Mouse (Mus musculus): Measurements from ENCODE around the gene Ethe1. TPM values are rescaled to one million over a fixed set of nuclear protein-coding genes. Genes with fewer than 3 reads are reported as not detected.

Ethe1 gene
- polyA plus RNA-seq, 1 experiment from 2014 or later: 23.2 TPM

- no peak overlapping the region for H3K9ac ChIP-seq (ENCODE audit: low read length)
- peaks cover 7% of the 10 kb centered on the region; the same call in 1 of the 2 replicates for H3K4me1 ChIP-seq (ENCODE audit: control insufficient read depth, insufficient read depth, low read length)
- no peaks in the 10 kb centered on the region for H3K9me3 ChIP-seq (replicated peaks; ENCODE audit: control insufficient read depth, low read length)
- DNase-seq (ENCODE audit: low spot score): no peak
- no peak overlapping the region for H3K4me3 ChIP-seq (ENCODE audit: low read depth, low read length)
- H3K4me2 ChIP-seq (ENCODE audit: low read length): no peak overlapping the region
- WGBS: 91% methylated on average over 13 of the region's 13 CpGs
- H3K27ac ChIP-seq (ENCODE audit: low read depth, low read length): no peak overlapping the region
- no peaks in the 10 kb centered on the region for H3K36me3 ChIP-seq (ENCODE audit: control insufficient read depth, insufficient read depth, low read length)
- no peak for ATAC-seq
- peaks cover 13% of the 10 kb centered on the region for H3K27me3 ChIP-seq (replicated peaks; ENCODE audit: control insufficient read depth, insufficient read depth, low read length)
Observed at GRCm38 (mm10) chr7:24588336-24588735, 993 bp downstream of the Ethe1 start.

DNA sequence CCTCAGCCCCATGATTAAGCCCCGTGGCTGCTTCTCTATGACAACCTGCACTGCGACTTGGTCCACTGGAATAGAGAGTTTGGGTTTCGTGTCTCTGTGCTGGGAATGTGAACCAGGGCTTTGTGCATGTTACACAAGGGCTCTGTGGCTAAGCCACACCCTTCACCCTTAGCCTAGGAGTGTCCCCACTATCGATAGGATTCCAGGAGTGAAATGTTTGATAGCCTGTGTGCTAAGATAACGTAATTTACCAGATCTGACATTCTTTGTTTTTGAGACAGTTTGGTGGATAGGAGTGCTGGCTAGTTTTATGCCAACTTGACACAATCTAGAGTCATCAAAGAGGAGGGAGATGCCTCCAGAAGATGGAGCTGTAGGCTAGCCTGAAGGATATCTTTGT lies 4.4 kb downstream of the Ethe1 start:
- Histone ChIP-seq H3K9ac (ENCODE audit: low read length) (no peak overlapping the region), H3K27ac (ENCODE audit: low read depth, low read length) (no peak overlapping the region), H3K27me3 (replicated peaks; ENCODE audit: control insufficient read depth, insufficient read depth, low read length) (peaks cover under 1% of the 10 kb centered on the region; the same call in 1 of the 2 replicates), H3K4me2 (ENCODE audit: low read length) (no peak overlapping the region), H3K4me1 (ENCODE audit: control insufficient read depth, insufficient read depth, low read length) (peaks cover 12% of the 10 kb centered on the region; the same call in 1 of the 2 replicates), H3K4me3 (ENCODE audit: low read depth, low read length) (no peak overlapping the region), H3K9me3 (replicated peaks; ENCODE audit: control insufficient read depth, low read length) (no peaks in the 10 kb centered on the region), H3K36me3 (ENCODE audit: control insufficient read depth, insufficient read depth, low read length) (no peaks in the 10 kb centered on the region)
- ATAC-seq: no peak
- no peak for DNase-seq (ENCODE audit: low spot score)
- 74% methylated on average over 5 of the region's 5 CpGs for WGBS

GRCm38 (mm10) chr7:24592163-24592562 lies 4.8 kb downstream of the Ethe1 start:
- H3K4me3 ChIP-seq (ENCODE audit: low read depth, low read length): no peak overlapping the region
- H3K36me3 ChIP-seq (ENCODE audit: control insufficient read depth, insufficient read depth, low read length): no peaks in the 10 kb centered on the region
- 61% methylated on average over 4 of the region's 4 CpGs for WGBS
- ATAC-seq: no peak
- H3K9me3 ChIP-seq (replicated peaks; ENCODE audit: control insufficient read depth, low read length): no peaks in the 10 kb centered on the region
- DNase-seq (ENCODE audit: low spot score): no peak
- H3K4me2 ChIP-seq (ENCODE audit: low read length): no peak overlapping the region
- H3K27ac ChIP-seq (ENCODE audit: low read depth, low read length): no peak overlapping the region
- H3K4me1 ChIP-seq (ENCODE audit: control insufficient read depth, insufficient read depth, low read length): peaks cover 12% of the 10 kb centered on the region; the same call in 1 of the 2 replicates
- no peaks in the 10 kb centered on the region for H3K27me3 ChIP-seq (replicated peaks; ENCODE audit: control insufficient read depth, insufficient read depth, low read length)
- no peak overlapping the region for H3K9ac ChIP-seq (ENCODE audit: low read length)

DNA sequence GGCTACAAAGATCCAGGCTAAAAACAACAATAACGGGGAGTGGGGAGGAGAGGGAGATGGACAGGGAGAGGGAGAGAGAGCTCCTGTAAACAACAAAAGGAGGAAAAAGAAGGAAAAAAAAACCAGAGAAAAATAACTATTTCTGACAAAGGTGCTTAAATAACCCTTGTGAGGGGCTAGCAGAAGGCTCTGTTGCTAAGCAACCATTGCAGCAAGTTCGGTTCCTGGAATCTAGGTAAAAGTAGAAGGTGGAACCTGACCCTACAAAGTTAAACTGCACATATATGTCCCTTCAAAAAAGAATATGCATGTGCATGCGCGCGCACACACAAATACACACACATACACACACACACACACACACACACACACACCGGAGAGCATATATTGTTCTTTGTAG lies 5.4 kb downstream of the Ethe1 start:
- ATAC-seq (no peak), DNase-seq (ENCODE audit: low spot score) (no peak)
- no peaks in the 10 kb centered on the region for H3K36me3 ChIP-seq (ENCODE audit: control insufficient read depth, insufficient read depth, low read length)
- 79% methylated on average over 6 of the region's 6 CpGs for WGBS
- H3K4me1 ChIP-seq (ENCODE audit: control insufficient read depth, insufficient read depth, low read length): peaks cover 9% of the 10 kb centered on the region; the same call in 1 of the 2 replicates
- H3K4me3 ChIP-seq (ENCODE audit: low read depth, low read length): no peak overlapping the region
- no peak overlapping the region for H3K4me2 ChIP-seq (ENCODE audit: low read length)
- H3K27ac ChIP-seq (ENCODE audit: low read depth, low read length): no peak overlapping the region
- no peak overlapping the region for H3K9ac ChIP-seq (ENCODE audit: low read length)
- no peaks in the 10 kb centered on the region for H3K9me3 ChIP-seq (replicated peaks; ENCODE audit: control insufficient read depth, low read length)
- H3K27me3 ChIP-seq (replicated peaks; ENCODE audit: control insufficient read depth, insufficient read depth, low read length): no peaks in the 10 kb centered on the region

DNA sequence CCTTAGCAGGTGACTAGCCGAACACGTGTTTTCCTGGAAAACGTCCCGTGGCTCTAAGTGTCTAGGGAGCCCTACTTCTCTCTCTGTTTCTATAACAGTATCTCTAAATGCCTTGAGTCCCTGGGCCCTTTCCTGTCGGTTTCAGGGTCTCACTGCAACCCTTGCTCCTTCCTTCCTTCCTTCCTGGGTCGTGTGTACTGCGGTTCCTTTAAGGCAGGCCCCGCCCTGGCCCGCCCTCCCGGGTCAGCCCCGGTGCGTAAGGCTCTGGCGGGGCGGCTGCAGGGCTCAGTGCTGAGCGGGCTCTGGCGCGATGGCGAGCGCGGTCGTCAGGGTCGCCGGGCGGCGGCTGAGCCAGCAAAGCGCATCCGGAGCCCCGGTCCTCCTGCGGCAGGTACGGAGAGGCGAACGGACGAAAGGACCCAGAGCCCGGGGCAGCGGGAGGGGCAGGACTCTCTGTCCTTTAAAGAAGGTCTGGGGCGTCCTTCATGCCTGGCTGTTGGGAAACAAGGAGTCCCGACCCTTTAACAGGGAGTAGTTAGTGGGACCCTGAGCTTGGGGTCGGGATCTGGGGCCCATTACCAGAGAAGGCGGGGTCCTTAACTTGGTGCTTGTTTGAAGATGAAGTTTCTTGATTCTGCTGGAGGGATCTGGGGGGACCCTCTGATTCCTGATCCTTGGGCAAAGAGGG lies 6.4 kb downstream of the Ethe1 start:
- DNase-seq (ENCODE audit: low spot score) (peak; percentile 72), ATAC-seq (peak; percentile 93)
- H3K4me3 ChIP-seq (ENCODE audit: low read depth, low read length): peak overlapping the region; percentile 50
- peak overlapping the region; percentile 64 for H3K4me2 ChIP-seq (ENCODE audit: low read length)
- H3K9ac ChIP-seq (ENCODE audit: low read length): peak overlapping the region; percentile 69
- no peak overlapping the region for H3K27ac ChIP-seq (ENCODE audit: low read depth, low read length)
- peaks cover 7% of the 10 kb centered on the region; the same call in 1 of the 2 replicates for H3K4me1 ChIP-seq (ENCODE audit: control insufficient read depth, insufficient read depth, low read length)
- WGBS: 2% methylated on average over 39 of the region's 39 CpGs
- H3K9me3 ChIP-seq (replicated peaks; ENCODE audit: control insufficient read depth, low read length): no peaks in the 10 kb centered on the region
- no peaks in the 10 kb centered on the region for H3K27me3 ChIP-seq (replicated peaks; ENCODE audit: control insufficient read depth, insufficient read depth, low read length)
- no peaks in the 10 kb centered on the region for H3K36me3 ChIP-seq (ENCODE audit: control insufficient read depth, insufficient read depth, low read length)

DNA sequence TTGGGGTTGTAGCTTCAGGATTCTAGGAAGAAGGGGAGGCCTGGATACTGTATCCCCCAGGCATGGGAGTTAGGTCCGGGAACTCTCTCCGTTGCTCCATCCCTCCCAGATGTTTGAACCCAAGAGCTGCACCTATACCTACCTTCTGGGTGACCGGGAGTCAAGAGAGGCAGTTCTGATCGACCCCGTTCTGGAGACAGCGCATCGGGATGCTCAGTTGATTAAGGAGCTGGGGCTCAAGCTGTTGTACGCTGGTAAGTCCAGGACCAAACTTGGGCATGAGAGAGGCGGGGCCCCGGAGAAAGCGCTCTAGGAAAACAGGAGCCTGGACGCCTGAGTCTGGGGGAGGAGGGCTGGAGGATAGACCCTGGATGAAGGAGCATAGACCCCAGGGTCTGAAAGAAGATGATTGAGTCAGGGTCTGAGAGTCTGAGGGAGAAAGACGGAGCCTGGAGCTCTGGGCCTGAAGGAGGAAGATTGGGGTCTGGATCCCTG lies 7.0 kb downstream of the Ethe1 start:
- Histone ChIP-seq H3K9me3 (replicated peaks; ENCODE audit: control insufficient read depth, low read length) (no peaks in the 10 kb centered on the region), H3K4me1 (ENCODE audit: control insufficient read depth, insufficient read depth, low read length) (peaks cover 7% of the 10 kb centered on the region; the same call in 1 of the 2 replicates), H3K9ac (ENCODE audit: low read length) (peak overlapping the region; percentile 69; the same call in 1 of the 2 replicates), H3K27ac (ENCODE audit: low read depth, low read length) (no peak overlapping the region), H3K36me3 (ENCODE audit: control insufficient read depth, insufficient read depth, low read length) (no peaks in the 10 kb centered on the region), H3K27me3 (replicated peaks; ENCODE audit: control insufficient read depth, insufficient read depth, low read length) (no peaks in the 10 kb centered on the region), H3K4me2 (ENCODE audit: low read length) (peak overlapping the region; percentile 64), H3K4me3 (ENCODE audit: low read depth, low read length) (peak overlapping the region; percentile 50)
- no peak for DNase-seq (ENCODE audit: low spot score)
- 3% methylated on average over 13 of the region's 13 CpGs for WGBS
- ATAC-seq: peak; percentile 15; the same call in 1 of the 2 replicates

DNA sequence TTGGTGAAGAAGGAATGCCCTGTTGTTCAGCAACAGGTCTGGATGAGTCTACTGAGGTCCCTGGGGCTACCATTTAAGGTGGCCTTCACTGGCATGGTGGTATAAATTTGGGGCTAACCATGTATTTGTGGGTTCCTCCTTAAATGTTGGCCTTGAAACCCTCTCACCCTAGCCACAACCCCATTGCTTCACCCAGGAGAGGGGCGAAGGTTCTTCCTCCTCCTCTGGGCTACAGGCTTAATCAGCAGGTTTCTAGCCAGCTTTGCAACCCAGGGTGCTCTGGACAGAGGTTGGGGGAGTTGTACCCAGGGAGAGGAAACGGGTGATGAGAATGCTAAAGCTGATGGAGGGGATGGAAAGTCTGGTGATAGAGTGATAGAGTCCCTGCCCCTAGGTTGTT lies 8.1 kb downstream of the Ethe1 start:
- WGBS: 74% methylated on average over 2 of the region's 2 CpGs
- Histone ChIP-seq H3K27me3 (replicated peaks; ENCODE audit: control insufficient read depth, insufficient read depth, low read length) (no peaks in the 10 kb centered on the region), H3K9me3 (replicated peaks; ENCODE audit: control insufficient read depth, low read length) (no peaks in the 10 kb centered on the region), H3K4me1 (ENCODE audit: control insufficient read depth, insufficient read depth, low read length) (peaks cover 7% of the 10 kb centered on the region; the same call in 1 of the 2 replicates), H3K27ac (ENCODE audit: low read depth, low read length) (no peak overlapping the region), H3K36me3 (ENCODE audit: control insufficient read depth, insufficient read depth, low read length) (no peaks in the 10 kb centered on the region), H3K4me2 (ENCODE audit: low read length) (no peak overlapping the region), H3K9ac (ENCODE audit: low read length) (no peak overlapping the region), H3K4me3 (ENCODE audit: low read depth, low read length) (no peak overlapping the region)
- ATAC-seq: no peak
- DNase-seq (ENCODE audit: low spot score): no peak

GRCm38 (mm10) chr7:24598121-24598520 lies 10.8 kb downstream of the Ethe1 start:
- Histone ChIP-seq H3K4me1 (ENCODE audit: control insufficient read depth, insufficient read depth, low read length) (peaks cover 7% of the 10 kb centered on the region; the same call in 1 of the 2 replicates), H3K27ac (ENCODE audit: low read depth, low read length) (no peak overlapping the region), H3K9me3 (replicated peaks; ENCODE audit: control insufficient read depth, low read length) (no peaks in the 10 kb centered on the region), H3K9ac (ENCODE audit: low read length) (no peak overlapping the region), H3K4me3 (ENCODE audit: low read depth, low read length) (no peak overlapping the region), H3K36me3 (ENCODE audit: control insufficient read depth, insufficient read depth, low read length) (no peaks in the 10 kb centered on the region), H3K27me3 (replicated peaks; ENCODE audit: control insufficient read depth, insufficient read depth, low read length) (no peaks in the 10 kb centered on the region), H3K4me2 (ENCODE audit: low read length) (no peak overlapping the region)
- 70% methylated on average over 4 of the region's 4 CpGs for WGBS
- ATAC-seq (no peak), DNase-seq (ENCODE audit: low spot score) (no peak)
